Mouse (Mus musculus) c-Kit-negative CD71-positive TER-119-positive erythroid progenitor cells, embryonic 14.5 days (primary cell): ENCODE data around the gene Syngap1.
A peak's percentile ranks its signal among the peaks of the same experiment; 100 is the strongest.

Experiments used
- DNase-seq: peaks from one replicate; pipeline ENCODE4 v3.0.0-alpha.2; 2013; ENCODE audit warnings: low read depth, low spot score

The Syngap1 gene

GRCm38 (mm10) chr17:26936921-26937695 lies 3.9 kb upstream of the Syngap1 start:
- no peak for DNase-seq

- DNase-seq = no peak
These were observed 3.0 kb upstream of the Syngap1 start for GRCm38 (mm10) chr17:26937883-26938695.

- DNase-seq = no peak
These were observed 2.3 kb upstream of the Syngap1 start for GRCm38 (mm10) chr17:26938731-26939130.

- DNase-seq = peak; percentile 100
These were observed 1.7 kb upstream of the Syngap1 start, which contains the start of gene Cuta for GRCm38 (mm10) chr17:26939178-26939972. Gene Cuta (minus strand): TSS chr17:26939569.

GRCm38 (mm10) chr17:26939973-26940300 lies 1.1 kb upstream of the Syngap1 start:
- no peak for DNase-seq

- no peak for DNase-seq
These were observed 953 bp downstream of the Syngap1 start for GRCm38 (mm10) chr17:26941841-26942570.

- DNase-seq = no peak
These were observed 4.9 kb downstream of the Syngap1 start for GRCm38 (mm10) chr17:26945824-26946495.

GRCm38 (mm10) chr17:26946567-26946966 lies 5.5 kb downstream of the Syngap1 start:
- no peak for DNase-seq

- DNase-seq = no peak
These were observed 6.4 kb downstream of the Syngap1 start for GRCm38 (mm10) chr17:26947231-26948100.

GRCm38 (mm10) chr17:26948316-26949050 lies 7.4 kb downstream of the Syngap1 start:
- DNase-seq = no peak

GRCm38 (mm10) chr17:26949051-26949577 lies 8.1 kb downstream of the Syngap1 start:
- DNase-seq = no peak

- DNase-seq = no peak
These were observed 8.8 kb downstream of the Syngap1 start for GRCm38 (mm10) chr17:26949866-26950265.

GRCm38 (mm10) chr17:26950560-26951288 lies 9.7 kb downstream of the Syngap1 start:
- no peak for DNase-seq

- DNase-seq = no peak
These were observed 10.4 kb downstream of the Syngap1 start for GRCm38 (mm10) chr17:26951406-26951805.

- DNase-seq = no peak
These were observed 11.2 kb downstream of the Syngap1 start for GRCm38 (mm10) chr17:26951952-26952877.

- DNase-seq = no peak
These were observed 12.1 kb downstream of the Syngap1 start for GRCm38 (mm10) chr17:26953201-26953600.

- DNase-seq = no peak
These were observed 12.7 kb downstream of the Syngap1 start for GRCm38 (mm10) chr17:26953726-26954125.
